Mouse (Mus musculus) liver (tissue): ENCODE measurements around the gene Ptprg.
A peak's percentile ranks its signal among the peaks of the same experiment; 100 is the strongest.

Experiments used
- DNase-seq: peaks from one replicate; pipeline ENCODE4 v3.0.0-alpha.2; 2020; ENCODE audit warnings: mixed read lengths

Ptprg gene

GRCm38 (mm10) chr14:12163196-12163595, 609.9 kb downstream of the Ptprg start:
- no peak for DNase-seq

GRCm38 (mm10) chr14:12167215-12167614, 613.9 kb downstream of the Ptprg start:
- no peak for DNase-seq

- no peak for DNase-seq
These were observed 614.3 kb downstream of the Ptprg start for GRCm38 (mm10) chr14:12167651-12168050.

- no peak for DNase-seq
These were observed 624.1 kb downstream of the Ptprg start for GRCm38 (mm10) chr14:12177436-12177835.

- DNase-seq = no peak
These were observed 625.3 kb downstream of the Ptprg start for GRCm38 (mm10) chr14:12178645-12179044.

- DNase-seq = no peak
These were observed 626.8 kb downstream of the Ptprg start for GRCm38 (mm10) chr14:12180116-12180515.

- no peak for DNase-seq
These were observed 631.7 kb downstream of the Ptprg start for GRCm38 (mm10) chr14:12185040-12185439.

GRCm38 (mm10) chr14:12188352-12188751, 635.0 kb downstream of the Ptprg start:
- DNase-seq = no peak

- no peak for DNase-seq
These were observed 635.9 kb downstream of the Ptprg start for GRCm38 (mm10) chr14:12189266-12189665.

- no peak for DNase-seq
These were observed 636.6 kb downstream of the Ptprg start for GRCm38 (mm10) chr14:12189717-12190600.

- no peak for DNase-seq
These were observed 637.7 kb downstream of the Ptprg start for GRCm38 (mm10) chr14:12191076-12191475.

- DNase-seq = no peak
These were observed 645.4 kb downstream of the Ptprg start for GRCm38 (mm10) chr14:12198735-12199134.

GRCm38 (mm10) chr14:12199956-12200950, 646.9 kb downstream of the Ptprg start:
- DNase-seq = no peak

GRCm38 (mm10) chr14:12202214-12202613, 648.9 kb downstream of the Ptprg start:
- no peak for DNase-seq

- DNase-seq = no peak
These were observed 649.7 kb downstream of the Ptprg start for GRCm38 (mm10) chr14:12203081-12203480.

GRCm38 (mm10) chr14:12206138-12206537, 652.8 kb downstream of the Ptprg start:
- DNase-seq = no peak

- DNase-seq = peak; percentile 20
These were observed 655.2 kb downstream of the Ptprg start for GRCm38 (mm10) chr14:12208554-12208953.

GRCm38 (mm10) chr14:12218544-12219150, 665.3 kb downstream of the Ptprg start:
- no peak for DNase-seq

- DNase-seq = no peak
These were observed 666.5 kb downstream of the Ptprg start for GRCm38 (mm10) chr14:12219877-12220276.

GRCm38 (mm10) chr14:12220540-12220939, 667.2 kb downstream of the Ptprg start:
- DNase-seq = no peak

GRCm38 (mm10) chr14:12221571-12221970, 668.2 kb downstream of the Ptprg start:
- DNase-seq = no peak

GRCm38 (mm10) chr14:12243726-12244125, 690.4 kb downstream of the Ptprg start:
- DNase-seq = no peak

- DNase-seq = no peak
These were observed 722.7 kb downstream of the Ptprg start for GRCm38 (mm10) chr14:12276031-12276430.
